Mouse (Mus musculus): ENCODE measurements around the gene Wdtc1.

GRCm38 (mm10) chr4:133353367-133354365, at the start of gene Wdtc1:
- TF ChIP-seq USF1 (IDR thresholded peaks at IDR 0.05; ENCODE audit: low read depth, low read length) = no peak
- TF ChIP-seq ZC3H11A (IDR thresholded peaks at IDR 0.05; ENCODE audit: low read depth, low read length) = no peak
- TF ChIP-seq POLR2A (IDR thresholded peaks at IDR 0.05; ENCODE audit: low read depth, low read length) = no peak
- TF ChIP-seq RAD21 (IDR thresholded peaks at IDR 0.05; ENCODE audit: low read depth, low read length) = no peak
- TF ChIP-seq MAFK (IDR thresholded peaks at IDR 0.05; ENCODE audit: insufficient replicate concordance, low read length) = no peak
- TF ChIP-seq EP300 (IDR thresholded peaks at IDR 0.05; ENCODE audit: low read length) = no peak
- no peak for TF ChIP-seq CTCF (conservative IDR thresholded peaks at IDR 0.05 in 1 of 2, IDR thresholded peaks at IDR 0.05 in 1 of 2; ENCODE audit: low read depth in 2 of 2, low read length in 2 of 2)
- TF ChIP-seq JUND (conservative IDR thresholded peaks at IDR 0.05; ENCODE audit: low read depth, low read length) = no peak
- no peak for TF ChIP-seq SMC3 (IDR thresholded peaks at IDR 0.05; ENCODE audit: low read depth, low read length)
